Mouse (Mus musculus): ENCODE data around the gene Maml2. TPM values are rescaled to one million over a fixed set of nuclear protein-coding genes. Genes with fewer than 3 reads are reported as not detected.

The Maml2 gene
- polyA plus RNA-seq, 1 experiment from 2014 or later, result 12.1 TPM

DNA sequence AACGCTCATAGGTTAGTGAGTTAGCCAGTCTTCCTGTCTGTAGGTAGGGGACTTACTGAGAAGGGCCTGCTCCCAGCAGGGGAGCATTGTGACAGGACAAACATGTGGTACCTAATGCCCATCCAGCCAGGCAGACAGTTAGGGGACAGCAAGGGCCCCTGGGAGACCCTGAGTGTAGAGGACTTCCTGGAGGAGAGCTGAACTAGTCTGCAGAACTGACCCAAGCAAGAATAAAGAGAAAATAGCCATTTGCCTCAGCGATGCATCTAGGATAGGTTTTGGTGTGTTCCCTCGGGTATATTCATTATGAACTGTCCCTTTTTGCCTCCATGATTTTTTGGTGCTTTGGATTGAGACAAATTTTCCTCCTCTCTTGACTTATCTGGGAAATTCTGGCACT is 199.3 kb downstream of the Maml2 start:
- ATAC-seq (ENCODE audit: low FRiP score, low TSS enrichment) (no peak), DNase-seq (no peak)
- 65% methylated on average over 3 of the region's 3 CpGs for WGBS
- Histone ChIP-seq H3K36me3 (ENCODE audit: control insufficient read depth, insufficient read depth, low read length) (no peaks in the 10 kb centered on the region), H3K27me3 (ENCODE audit: control insufficient read depth, insufficient read depth, low read length) (no peaks in the 10 kb centered on the region), H3K4me1 (ENCODE audit: control insufficient read depth, insufficient read depth, low read length) (no peaks in the 10 kb centered on the region), H3K4me2 (ENCODE audit: low read length) (no peak overlapping the region), H3K4me3 (replicated peaks; ENCODE audit: low read depth, low read length) (no peak overlapping the region), H3K9ac (replicated peaks; ENCODE audit: low read length) (no peak overlapping the region), H3K27ac (replicated peaks; ENCODE audit: low read depth, low read length) (no peak overlapping the region), H3K9me3 (ENCODE audit: control insufficient read depth, low read length) (no peaks in the 10 kb centered on the region)

DNA sequence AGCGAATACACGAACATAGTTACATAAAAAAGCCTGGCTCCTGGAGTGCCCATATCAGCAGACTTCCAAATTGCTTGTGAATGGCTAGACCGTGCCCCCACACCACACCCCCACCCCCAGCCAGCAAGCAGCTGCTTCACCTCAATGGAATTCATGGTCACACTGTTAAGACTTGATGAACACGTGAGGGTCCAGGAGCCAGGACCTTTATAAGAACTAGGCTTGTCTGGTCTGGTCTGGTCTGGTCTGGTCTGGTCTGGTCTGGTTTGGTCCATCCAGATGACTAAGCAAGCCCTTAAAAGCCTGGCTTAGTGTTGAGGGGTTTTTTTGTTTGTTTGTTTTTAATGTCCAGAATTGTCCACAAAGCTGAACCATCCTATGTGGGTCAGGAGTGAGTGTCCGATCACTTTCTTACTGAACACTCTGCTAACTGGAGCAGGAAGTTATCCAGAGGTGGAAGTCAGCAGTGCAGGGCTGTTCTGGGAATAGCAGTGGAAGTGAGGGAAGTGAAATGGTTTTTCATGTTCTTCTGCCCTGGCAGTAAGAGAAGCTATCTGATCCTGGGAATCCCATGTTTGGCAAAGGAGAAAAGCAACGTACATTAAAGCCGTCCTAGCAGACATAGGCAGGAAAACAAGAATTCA is 200.1 kb downstream of the Maml2 start:
- WGBS, result 76% methylated on average over 7 of the region's 7 CpGs
- H3K4me2 ChIP-seq (ENCODE audit: low read length), result no peak overlapping the region
- H3K4me1 ChIP-seq (ENCODE audit: control insufficient read depth, insufficient read depth, low read length), result no peaks in the 10 kb centered on the region
- H3K9ac ChIP-seq (replicated peaks; ENCODE audit: low read length), result no peak overlapping the region
- H3K27ac ChIP-seq (replicated peaks; ENCODE audit: low read depth, low read length), result no peak overlapping the region
- H3K27me3 ChIP-seq (ENCODE audit: control insufficient read depth, insufficient read depth, low read length), result no peaks in the 10 kb centered on the region
- H3K9me3 ChIP-seq (ENCODE audit: control insufficient read depth, low read length), result no peaks in the 10 kb centered on the region
- no peak overlapping the region for H3K4me3 ChIP-seq (replicated peaks; ENCODE audit: low read depth, low read length)
- ATAC-seq (ENCODE audit: low FRiP score, low TSS enrichment) (no peak), DNase-seq (no peak)
- H3K36me3 ChIP-seq (ENCODE audit: control insufficient read depth, insufficient read depth, low read length), result no peaks in the 10 kb centered on the region

DNA sequence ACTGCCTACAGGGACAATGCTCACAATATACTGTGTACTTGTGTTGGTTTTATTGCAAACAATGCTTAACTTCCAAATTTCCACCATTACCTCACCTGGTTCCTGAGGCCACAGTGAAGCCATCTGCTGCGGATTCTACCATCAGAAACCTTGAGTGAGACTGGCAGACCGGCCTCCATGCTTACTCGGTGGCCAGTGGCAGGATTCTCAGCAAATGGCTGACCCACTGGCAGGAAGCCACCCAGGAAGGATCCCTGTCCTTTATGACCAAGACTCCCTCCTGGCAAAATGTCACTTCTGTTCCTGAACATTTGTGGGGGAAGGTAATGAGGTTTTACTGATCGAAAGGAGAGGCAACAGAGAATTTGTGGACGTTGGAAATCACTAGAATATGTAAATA is 202.3 kb downstream of the Maml2 start:
- H3K27ac ChIP-seq (replicated peaks; ENCODE audit: low read depth, low read length), result no peak overlapping the region
- H3K4me2 ChIP-seq (ENCODE audit: low read length), result no peak overlapping the region
- ATAC-seq (ENCODE audit: low FRiP score, low TSS enrichment) (no peak), DNase-seq (no peak)
- H3K9me3 ChIP-seq (ENCODE audit: control insufficient read depth, low read length), result no peaks in the 10 kb centered on the region
- 83% methylated on average over 5 of the region's 5 CpGs for WGBS
- no peaks in the 10 kb centered on the region for H3K4me1 ChIP-seq (ENCODE audit: control insufficient read depth, insufficient read depth, low read length)
- H3K9ac ChIP-seq (replicated peaks; ENCODE audit: low read length), result no peak overlapping the region
- H3K4me3 ChIP-seq (replicated peaks; ENCODE audit: low read depth, low read length), result no peak overlapping the region
- H3K36me3 ChIP-seq (ENCODE audit: control insufficient read depth, insufficient read depth, low read length), result no peaks in the 10 kb centered on the region
- no peaks in the 10 kb centered on the region for H3K27me3 ChIP-seq (ENCODE audit: control insufficient read depth, insufficient read depth, low read length)

DNA sequence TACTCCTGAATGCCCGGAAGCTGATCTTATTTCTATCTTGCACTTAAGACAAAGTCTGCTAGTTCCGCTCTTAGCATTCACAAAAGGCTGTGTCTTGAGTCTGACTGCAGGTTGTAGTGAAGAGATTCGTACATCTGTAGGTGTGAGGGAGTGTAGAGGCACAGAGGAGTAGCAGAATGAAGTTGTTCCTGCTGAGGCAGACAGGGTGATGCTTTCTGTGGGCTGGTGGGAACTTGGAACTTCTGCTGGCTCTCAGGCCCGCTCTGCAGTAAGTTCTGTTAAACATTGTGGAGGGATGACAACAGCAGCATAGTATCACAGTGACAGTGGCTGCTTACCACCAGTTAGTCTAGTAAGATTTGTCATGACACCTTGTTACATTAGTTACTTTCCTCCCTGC is 207.3 kb downstream of the Maml2 start:
- H3K4me3 ChIP-seq (replicated peaks; ENCODE audit: low read depth, low read length), result no peak overlapping the region
- H3K4me2 ChIP-seq (ENCODE audit: low read length), result no peak overlapping the region
- H3K27me3 ChIP-seq (ENCODE audit: control insufficient read depth, insufficient read depth, low read length), result no peaks in the 10 kb centered on the region
- no peak for DNase-seq
- no peaks in the 10 kb centered on the region for H3K4me1 ChIP-seq (ENCODE audit: control insufficient read depth, insufficient read depth, low read length)
- no peaks in the 10 kb centered on the region for H3K9me3 ChIP-seq (ENCODE audit: control insufficient read depth, low read length)
- H3K27ac ChIP-seq (replicated peaks; ENCODE audit: low read depth, low read length), result no peak overlapping the region
- H3K36me3 ChIP-seq (ENCODE audit: control insufficient read depth, insufficient read depth, low read length), result no peaks in the 10 kb centered on the region
- H3K9ac ChIP-seq (replicated peaks; ENCODE audit: low read length), result no peak overlapping the region
- no peak for ATAC-seq (ENCODE audit: low FRiP score, low TSS enrichment)
- WGBS, result 92% methylated on average over 4 of the region's 4 CpGs

DNA sequence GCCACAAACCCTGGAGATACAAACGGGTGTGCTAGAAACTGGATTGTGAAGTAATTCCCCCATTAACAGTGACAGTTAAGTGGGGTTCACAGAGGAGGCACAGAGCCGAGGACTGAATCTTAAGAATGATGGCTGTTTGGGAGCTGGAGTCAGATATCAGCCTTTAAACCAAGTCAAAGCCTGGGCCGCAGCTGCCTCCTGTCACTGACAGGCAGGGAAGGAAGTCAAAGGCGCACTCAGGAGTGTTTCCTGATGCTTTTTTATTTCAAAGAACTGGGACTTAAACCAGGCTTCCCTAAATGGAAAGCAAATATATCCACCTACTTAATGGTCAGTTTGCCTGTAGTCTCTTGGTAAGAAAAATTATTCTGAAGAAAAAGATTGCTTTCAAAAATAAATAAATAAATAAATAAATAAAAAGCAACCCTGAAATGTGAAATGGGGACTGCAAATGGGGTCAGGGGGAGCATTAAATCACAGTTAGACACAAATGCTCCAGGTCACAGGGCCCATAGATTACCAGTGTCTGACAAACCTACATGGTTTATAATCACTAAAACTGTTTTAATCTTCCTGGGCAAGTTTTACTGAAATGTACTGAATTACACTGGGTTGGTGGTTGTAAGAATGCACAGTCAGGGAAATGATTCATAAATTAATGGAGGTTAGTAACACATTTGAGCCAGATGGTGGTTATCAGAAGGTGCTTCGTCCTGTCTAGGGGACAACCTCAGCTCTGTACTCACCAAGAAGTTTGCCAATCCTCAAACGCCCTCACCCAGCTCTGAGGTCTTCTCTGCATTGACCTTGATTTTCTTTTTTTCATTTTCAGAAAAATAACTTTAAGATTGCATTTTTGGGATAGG is 209.4 kb downstream of the Maml2 start:
- H3K4me1 ChIP-seq (ENCODE audit: control insufficient read depth, insufficient read depth, low read length), result no peaks in the 10 kb centered on the region
- no peak overlapping the region for H3K4me2 ChIP-seq (ENCODE audit: low read length)
- no peak for ATAC-seq (ENCODE audit: low FRiP score, low TSS enrichment)
- H3K27me3 ChIP-seq (ENCODE audit: control insufficient read depth, insufficient read depth, low read length), result no peaks in the 10 kb centered on the region
- H3K27ac ChIP-seq (replicated peaks; ENCODE audit: low read depth, low read length), result no peak overlapping the region
- no peaks in the 10 kb centered on the region for H3K9me3 ChIP-seq (ENCODE audit: control insufficient read depth, low read length)
- WGBS, result 77% methylated on average over 6 of the region's 6 CpGs
- no peaks in the 10 kb centered on the region for H3K36me3 ChIP-seq (ENCODE audit: control insufficient read depth, insufficient read depth, low read length)
- no peak for DNase-seq
- no peak overlapping the region for H3K4me3 ChIP-seq (replicated peaks; ENCODE audit: low read depth, low read length)
- H3K9ac ChIP-seq (replicated peaks; ENCODE audit: low read length), result no peak overlapping the region

DNA sequence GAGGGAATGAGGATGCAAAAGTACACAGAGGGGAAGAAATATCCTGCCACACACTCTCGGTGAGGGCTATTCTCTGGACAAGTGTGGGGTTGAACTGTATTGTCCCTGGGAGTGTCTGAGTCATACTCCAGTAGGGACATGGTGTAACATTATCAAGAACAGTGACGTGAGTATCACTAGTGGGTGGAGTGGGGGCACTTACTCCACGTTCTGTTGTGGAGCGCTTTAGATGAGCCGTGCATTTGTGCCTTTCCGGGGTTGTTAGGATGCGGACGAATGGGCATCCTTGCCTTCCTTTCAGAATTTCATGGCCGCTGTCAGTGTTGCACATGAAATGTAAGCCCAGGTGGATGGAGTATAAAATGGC is 210.0 kb downstream of the Maml2 start:
- Histone ChIP-seq H3K4me3 (replicated peaks; ENCODE audit: low read depth, low read length) (no peak overlapping the region), H3K4me1 (ENCODE audit: control insufficient read depth, insufficient read depth, low read length) (no peaks in the 10 kb centered on the region), H3K4me2 (ENCODE audit: low read length) (no peak overlapping the region), H3K27me3 (ENCODE audit: control insufficient read depth, insufficient read depth, low read length) (no peaks in the 10 kb centered on the region), H3K9me3 (ENCODE audit: control insufficient read depth, low read length) (no peaks in the 10 kb centered on the region), H3K9ac (replicated peaks; ENCODE audit: low read length) (no peak overlapping the region), H3K36me3 (ENCODE audit: control insufficient read depth, insufficient read depth, low read length) (no peaks in the 10 kb centered on the region), H3K27ac (replicated peaks; ENCODE audit: low read depth, low read length) (no peak overlapping the region)
- ATAC-seq (ENCODE audit: low FRiP score, low TSS enrichment) (no peak), DNase-seq (no peak)
- WGBS, result 94% methylated on average over 9 of the region's 9 CpGs

DNA sequence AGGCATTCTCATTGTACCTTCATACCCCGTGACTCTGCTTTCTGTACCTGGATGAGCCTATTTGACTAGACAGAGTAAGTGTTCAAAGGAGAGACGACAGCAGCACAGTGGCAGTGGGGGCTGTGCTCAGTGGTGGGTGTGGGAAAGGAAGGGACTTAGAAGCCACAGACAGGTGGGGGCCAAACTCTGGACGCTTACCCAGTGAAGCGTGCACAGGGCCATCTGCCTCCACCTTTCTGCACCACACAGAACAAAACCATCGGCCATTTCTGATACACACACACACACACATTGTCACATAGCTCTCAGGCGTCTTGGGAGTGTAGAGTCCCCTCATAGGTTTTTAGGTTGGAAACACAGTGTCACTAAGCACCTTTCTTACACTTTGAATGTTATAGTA is 212.0 kb downstream of the Maml2 start:
- Histone ChIP-seq H3K4me1 (ENCODE audit: control insufficient read depth, insufficient read depth, low read length) (0 out of 2 replicates have a peak, but pooled peaks cover 4% of the 10 kb centered on the region), H3K27me3 (ENCODE audit: control insufficient read depth, insufficient read depth, low read length) (no peaks in the 10 kb centered on the region), H3K4me2 (ENCODE audit: low read length) (no peak overlapping the region), H3K36me3 (ENCODE audit: control insufficient read depth, insufficient read depth, low read length) (no peaks in the 10 kb centered on the region), H3K4me3 (replicated peaks; ENCODE audit: low read depth, low read length) (no peak overlapping the region), H3K27ac (replicated peaks; ENCODE audit: low read depth, low read length) (no peak overlapping the region), H3K9me3 (ENCODE audit: control insufficient read depth, low read length) (no peaks in the 10 kb centered on the region), H3K9ac (replicated peaks; ENCODE audit: low read length) (no peak overlapping the region)
- DNase-seq, result no peak
- 74% methylated on average over 6 of the region's 6 CpGs for WGBS
- no peak for ATAC-seq (ENCODE audit: low FRiP score, low TSS enrichment)

DNA sequence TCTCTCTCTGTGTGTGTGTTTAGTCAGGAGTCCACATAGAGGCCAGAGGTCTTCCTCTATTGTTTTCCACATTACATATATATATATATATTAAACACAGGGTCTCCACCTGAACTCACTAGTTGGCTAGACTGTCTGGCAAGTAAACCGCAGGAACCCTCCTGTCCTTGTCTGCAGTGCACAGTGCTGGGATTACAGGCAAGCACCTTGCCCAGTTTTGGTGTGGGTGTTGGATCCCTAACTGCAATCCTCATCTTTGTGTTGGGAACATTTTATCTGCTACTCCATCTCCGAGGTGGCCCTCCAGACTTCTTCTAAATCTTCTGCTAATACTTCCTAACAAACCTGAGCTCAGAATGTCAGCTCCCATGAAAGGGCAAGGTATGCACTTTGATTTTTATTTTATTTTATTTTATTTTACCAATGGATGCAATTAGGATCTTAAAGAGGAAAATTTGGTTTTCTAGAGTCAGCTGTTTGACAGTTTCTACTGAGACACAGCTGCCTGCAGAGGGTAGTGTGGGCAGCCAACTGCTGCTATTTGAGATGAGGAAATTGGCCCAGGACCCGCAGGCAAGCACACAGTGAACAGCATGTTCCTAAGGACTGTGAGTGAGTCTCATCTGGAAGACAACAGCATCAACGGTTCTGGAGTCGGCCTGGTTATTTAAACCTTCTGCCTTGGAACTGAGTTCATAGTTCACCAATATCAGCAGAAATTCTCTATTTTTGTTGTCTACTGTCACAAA is 213.0 kb downstream of the Maml2 start:
- Histone ChIP-seq H3K9me3 (ENCODE audit: control insufficient read depth, low read length) (no peaks in the 10 kb centered on the region), H3K9ac (replicated peaks; ENCODE audit: low read length) (no peak overlapping the region), H3K27ac (replicated peaks; ENCODE audit: low read depth, low read length) (no peak overlapping the region), H3K27me3 (ENCODE audit: control insufficient read depth, insufficient read depth, low read length) (no peaks in the 10 kb centered on the region), H3K4me2 (ENCODE audit: low read length) (no peak overlapping the region), H3K4me1 (ENCODE audit: control insufficient read depth, insufficient read depth, low read length) (0 out of 2 replicates have a peak, but pooled peaks cover 4% of the 10 kb centered on the region), H3K36me3 (ENCODE audit: control insufficient read depth, insufficient read depth, low read length) (no peaks in the 10 kb centered on the region), H3K4me3 (replicated peaks; ENCODE audit: low read depth, low read length) (no peak overlapping the region)
- ATAC-seq (ENCODE audit: low FRiP score, low TSS enrichment) (no peak), DNase-seq (no peak)
- 80% methylated on average over 5 of the region's 5 CpGs for WGBS

All from midbrain, embryonic 14.5 days (tissue).